Comparison of ENCODE assay signal across 9 mouse cellular contexts in genomic region chr11:53032336-53032735, GRCm38 (mm10).
A peak's percentile ranks its signal among the peaks of the same experiment; 100 is the strongest.
DNase-seq lines count a peak whose midpoint lies in the region; TF ChIP-seq lines count a peak whose summit lies in the region.
"Had no signal": no experiment of that assay in that cellular context is flagged by ENCODE, and none has a peak within 500 bp of the region (broad histone marks: within the 10 kb centered on the region; RNA-seq: fewer than 3 reads in every experiment).

No protein-coding gene starts in this region.

- peak; percentile 49 for DNase-seq in A20 (ENCODE audit: low read depth, low spot score)
- peak; percentile 72 to 94 for DNase-seq in adrenal gland, adult (ENCODE audit: inconsistent age in 2 of 2, low spot score in 1 of 2)
- peak; percentile 84 for DNase-seq in embryo, embryonic 10.5 days (ENCODE audit: low spot score)
- DNase-seq in gastrocnemius, postnatal 25 days: peak; percentile 27
- peak; percentile 76 to 88 for DNase-seq in kidney, postnatal 25 days
- DNase-seq in lung, adult 2 months: peak; percentile 76
- peak; percentile 93 for DNase-seq in retina, embryonic 14.5 days (ENCODE audit: low spot score)
- peak; percentile 90 for DNase-seq in thymus, postnatal 4 days

- 24% methylated on average over 4 of the region's 4 CpGs for WGBS in lung, adult 2 months

- no peak overlapping the region for H3K4me3 ChIP-seq in lung, adult 2 months (replicated peaks; ENCODE audit: extremely low read depth, low read depth, low read length)
- H3K4me3 ChIP-seq: heart, embryonic 15.5 days had no signal

- no peaks in the 10 kb centered on the region for H3K4me1 ChIP-seq in lung, adult 2 months (ENCODE audit: control insufficient read depth, insufficient read depth, low read length)
- H3K4me1 ChIP-seq: heart, embryonic 15.5 days had no signal

- no peak for TF ChIP-seq POLR2A in lung, adult 2 months (IDR thresholded peaks at IDR 0.05; ENCODE audit: borderline replicate concordance, extremely low read depth, low read depth, low read length)

- peak; percentile 84 for TF ChIP-seq CTCF in lung, adult 2 months (IDR thresholded peaks at IDR 0.05; ENCODE audit: insufficient read depth, low read length)

Comparison
In these comparisons a context has a peak if more than half of its experiments do, and no peak if none do; other contexts are left out.
1. DNase-seq: peak in every context shown above with its lines; median percentile 93 in retina, embryonic 14.5 days; 90 in thymus, postnatal 4 days; 84 in embryo, embryonic 10.5 days; 83 in adrenal gland, adult; 82 in kidney, postnatal 25 days; 76 in lung, adult 2 months; 49 in A20; 27 in gastrocnemius, postnatal 25 days.